Mouse (Mus musculus) cerebellum, adult 8-10 months (tissue): Measurements from ENCODE around the gene Gm49325.

Source experiments
- DNase-seq: peaks from one replicate; pipeline ENCODE4 v3.0.0; 2022

Gene Gm49325

GRCm38 (mm10) chr10:77605908-77606826 lies at the start of gene Gm49325, which contains the start of gene Sumo3:
Gene Gm49325 (plus strand): TSS chr10:77606197.
Gene Sumo3 (plus strand): TSS chr10:77606097.
- DNase-seq, result peak; percentile 94

- no peak for DNase-seq
Observed at GRCm38 (mm10) chr10:77556631-77557030, 49.4 kb upstream of the Gm49325 start.

GRCm38 (mm10) chr10:77557641-77558040 lies 48.4 kb upstream of the Gm49325 start:
- no peak for DNase-seq

GRCm38 (mm10) chr10:77560090-77560489 lies 45.9 kb upstream of the Gm49325 start:
- no peak for DNase-seq

GRCm38 (mm10) chr10:77560830-77561229 lies 45.2 kb upstream of the Gm49325 start:
- no peak for DNase-seq

- no peak for DNase-seq
Observed at GRCm38 (mm10) chr10:77561508-77561907, 44.5 kb upstream of the Gm49325 start.

- DNase-seq, result no peak
Observed at GRCm38 (mm10) chr10:77565005-77565404, 41.0 kb upstream of the Gm49325 start.

GRCm38 (mm10) chr10:77566651-77567050 lies 39.3 kb upstream of the Gm49325 start:
- DNase-seq, result peak; percentile 87

- DNase-seq, result no peak
Observed at GRCm38 (mm10) chr10:77569481-77569880, 36.5 kb upstream of the Gm49325 start.

GRCm38 (mm10) chr10:77569973-77570658 lies 35.9 kb upstream of the Gm49325 start:
- DNase-seq, result no peak

GRCm38 (mm10) chr10:77572225-77572624 lies 33.8 kb upstream of the Gm49325 start:
- no peak for DNase-seq

- DNase-seq, result no peak
Observed at GRCm38 (mm10) chr10:77573162-77573561, 32.8 kb upstream of the Gm49325 start.

- no peak for DNase-seq
Observed at GRCm38 (mm10) chr10:77580027-77580920, 25.7 kb upstream of the Gm49325 start.

- DNase-seq, result no peak
Observed at GRCm38 (mm10) chr10:77581023-77581407, 25.0 kb upstream of the Gm49325 start.

GRCm38 (mm10) chr10:77581408-77582284 lies 24.4 kb upstream of the Gm49325 start, which contains the start of gene Pttg1ip:
Gene Pttg1ip (plus strand): TSS chr10:77581720.
- DNase-seq, result peak; percentile 94

GRCm38 (mm10) chr10:77582285-77582618 lies 23.7 kb upstream of the Gm49325 start:
- no peak for DNase-seq

- DNase-seq, result no peak
Observed at GRCm38 (mm10) chr10:77583795-77584422, 22.1 kb upstream of the Gm49325 start.

GRCm38 (mm10) chr10:77586637-77587036 lies 19.4 kb upstream of the Gm49325 start:
- no peak for DNase-seq

GRCm38 (mm10) chr10:77587091-77587775 lies 18.8 kb upstream of the Gm49325 start:
- DNase-seq, result no peak

GRCm38 (mm10) chr10:77588036-77588435 lies 18.0 kb upstream of the Gm49325 start:
- no peak for DNase-seq

- no peak for DNase-seq
Observed at GRCm38 (mm10) chr10:77589117-77589516, 16.9 kb upstream of the Gm49325 start.
